Mouse (Mus musculus): Measurements from ENCODE around the gene Trio.

DNA sequence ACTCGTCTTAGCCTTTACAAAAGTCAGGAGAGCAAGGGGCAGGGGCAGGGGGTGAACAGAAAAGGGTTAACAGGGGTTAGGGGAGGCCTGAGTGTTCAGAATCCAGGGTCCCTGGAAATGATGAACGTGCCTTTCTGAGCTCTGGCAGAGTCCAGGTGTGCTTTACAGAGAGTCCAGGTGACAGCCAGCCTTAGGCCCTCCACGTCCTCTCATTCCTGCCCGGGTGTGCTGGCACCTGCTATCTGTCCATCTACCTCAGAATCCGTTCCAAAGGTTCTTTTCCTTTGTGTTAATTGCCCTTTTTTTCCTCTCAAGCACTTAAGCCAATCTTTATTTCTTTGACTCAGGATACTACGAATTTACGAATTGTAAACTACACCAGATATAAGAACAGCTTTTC, 32.1 kb downstream of the Trio start:
- no peak for TF ChIP-seq POLR2A (IDR thresholded peaks at IDR 0.05; ENCODE audit: low read depth, low read length)
- no peak for TF ChIP-seq CTCF (IDR thresholded peaks at IDR 0.05; ENCODE audit: extremely low read depth, insufficient read length, insufficient replicate concordance, low read depth, low read length)
